Mouse (Mus musculus): ENCODE results near the gene Kcnj15.

DNA sequence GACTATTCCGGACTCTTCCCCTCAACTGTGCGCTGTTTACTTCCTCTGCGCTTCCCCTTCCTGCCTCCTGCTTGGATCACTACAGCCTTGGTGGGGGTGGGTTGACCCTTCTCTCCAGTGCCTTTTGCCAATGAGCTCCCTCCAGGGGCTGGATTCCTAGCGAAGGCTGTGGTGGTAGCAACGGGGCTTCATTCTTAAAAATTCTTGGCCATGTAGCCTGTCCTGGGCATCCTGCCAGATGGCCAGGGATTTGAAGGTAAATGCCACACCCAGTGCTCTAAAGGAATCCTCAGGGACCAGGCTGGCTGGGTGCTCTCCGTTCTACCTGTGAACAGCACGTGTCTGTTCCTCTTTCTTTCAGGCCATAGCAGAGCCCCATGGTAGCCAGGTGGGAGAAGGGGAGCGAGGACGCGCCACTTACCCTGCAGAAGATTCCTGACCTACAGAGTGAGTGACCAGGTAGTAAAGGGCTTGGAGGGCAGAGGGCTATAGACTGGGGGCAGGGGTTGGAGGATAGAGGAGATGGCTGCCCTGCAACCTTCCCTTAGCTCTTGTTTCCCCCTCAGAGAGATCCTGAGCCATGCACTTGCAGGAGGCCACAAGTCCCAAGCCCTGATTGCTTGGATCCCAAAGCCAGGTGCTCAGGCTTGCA, 34.2 kb downstream of the Kcnj15 start:
- TF ChIP-seq POLR2A (IDR thresholded peaks at IDR 0.05; ENCODE audit: extremely low read depth, insufficient read depth, low read length) (no peak), CTCF (IDR thresholded peaks at IDR 0.05; ENCODE audit: extremely low read depth, insufficient read depth, low read length) (no peak)
